Comparison of ENCODE assay signal across 8 mouse cellular contexts in genomic region chr9:89841866-89842775, GRCm38 (mm10).
DNase-seq lines count a peak whose midpoint lies in the region; ATAC-seq and TF ChIP-seq lines count a peak whose summit lies in the region.

No protein-coding gene starts in this region.

- TF ChIP-seq POLR2A in thymus, adult 2 months (IDR thresholded peaks at IDR 0.05; ENCODE audit: control insufficient read depth, extremely low read depth, insufficient read depth, low read length, poor library complexity) = no peak

- TF ChIP-seq CTCF in thymus, adult 2 months (IDR thresholded peaks at IDR 0.05; ENCODE audit: borderline replicate concordance, control insufficient read depth, extremely low read depth, insufficient read depth, low read length, poor library complexity) = no peak

- 48% methylated on average over 12 of the region's 12 CpGs for WGBS in lung, embryonic 16.5 days
- WGBS in thymus, adult 2 months = 85% methylated on average over 12 of the region's 12 CpGs

- no peak overlapping the region for H3K27ac ChIP-seq in lung, embryonic 16.5 days (ENCODE audit: low read length)
- no peak overlapping the region for H3K27ac ChIP-seq in thymus, adult 2 months (ENCODE audit: control insufficient read depth, insufficient read depth, low read length)

- no peak overlapping the region for H3K9ac ChIP-seq in lung, embryonic 16.5 days (ENCODE audit: low read length)

- H3K9me3 ChIP-seq in lung, embryonic 16.5 days (ENCODE audit: control insufficient read depth, low read length) = no peaks in the 10 kb centered on the region

- H3K4me3 ChIP-seq in lung, embryonic 16.5 days (ENCODE audit: low read length) = no peak overlapping the region
- H3K4me3 ChIP-seq in thymus, adult 2 months (ENCODE audit: control insufficient read depth, insufficient read depth, low read length) = no peak overlapping the region

- H3K27me3 ChIP-seq in lung, embryonic 16.5 days (ENCODE audit: control insufficient read depth, insufficient read depth, low read depth, low read length) = no peaks in the 10 kb centered on the region
- no peaks in the 10 kb centered on the region for H3K27me3 ChIP-seq in thymus, adult 2 months (ENCODE audit: control insufficient read depth, insufficient read depth, low read length)

- H3K4me2 ChIP-seq in lung, embryonic 16.5 days (ENCODE audit: low read depth, low read length) = no peak overlapping the region

- H3K36me3 ChIP-seq in lung, embryonic 16.5 days (ENCODE audit: control insufficient read depth, insufficient read depth, low read length) = no peaks in the 10 kb centered on the region
- no peaks in the 10 kb centered on the region for H3K36me3 ChIP-seq in thymus, adult 2 months (ENCODE audit: control insufficient read depth, insufficient read depth, low read length)

- H3K4me1 ChIP-seq in lung, embryonic 16.5 days (replicated peaks; ENCODE audit: control insufficient read depth, insufficient read depth, low read length) = no peaks in the 10 kb centered on the region
- no peaks in the 10 kb centered on the region for H3K4me1 ChIP-seq in thymus, adult 2 months (replicated peaks; ENCODE audit: control insufficient read depth, insufficient read depth, low read length)

- no peak for DNase-seq in lung, postnatal 4 days
- peak; percentile 52 to 55 for DNase-seq in heart, adult 9 months (ENCODE audit: low spot score in 2 of 2)
- DNase-seq in left cerebral cortex, adult 9 months (ENCODE audit: low spot score in 2 of 2) = peak; percentile 53 to 67
- DNase-seq in right cerebral cortex, postnatal 25 days = peak; percentile 56
- DNase-seq in urinary bladder, postnatal 25 days (ENCODE audit: low spot score) = no peak
- DNase-seq in thymus, adult 2 months = no peak
- no peak for DNase-seq in kidney, adult 18-20 months

- peak; percentile 54; the same call in 1 of the 2 replicates for ATAC-seq in lung, embryonic 16.5 days (ENCODE audit: low read depth)

Comparison
In these comparisons a context has a peak if more than half of its experiments do, and no peak if none do; other contexts are left out.
1. DNase-seq: peak in heart, adult 9 months (2 of 2), left cerebral cortex, adult 9 months (2 of 2) and right cerebral cortex, postnatal 25 days (single experiment); none in lung, postnatal 4 days (0 of 2), urinary bladder, postnatal 25 days (single experiment), thymus, adult 2 months (single experiment) and kidney, adult 18-20 months (single experiment).